Mouse (Mus musculus) gastrocnemius, postnatal 25 days (tissue): ENCODE results near the gene Kctd11. TPM values are rescaled to one million over a fixed set of nuclear protein-coding genes. Genes with fewer than 3 reads are reported as not detected.
"Not testable (repeated sequence)": the region's sequence is repeated elsewhere in the genome, so short reads cannot be mapped to it uniquely, and the experiment has no call there.

ENCODE experiments used
- DNase-seq: peaks from one replicate; pipeline ENCODE4 v3.0.0; 2022
- long read RNA-seq, 2 experiments: library from polyadenylated mRNA; stranded (forward); transcript quantifications; one replicate each; pipeline ENCODE4 v2.0.0; 2021
- total RNA-seq, 2 experiments: library from RNA; stranded (reverse); gene quantifications; 1 replicate in 1 of 2; 2 replicates in 1 of 2; pipeline ENCODE4 v1.2.3; 2021

The Kctd11 gene
- 1 to 10 TPM; 1.7 to 2.2 TPM for total RNA-seq
- long read RNA-seq, experiment 1, result 0 reads
- long read RNA-seq, experiment 2, partial matches to known transcripts, result 0 of 2 reads
- long read RNA-seq, experiment 2, other reads (novel, unspliced or antisense), result 0 of 2 reads

DNA sequence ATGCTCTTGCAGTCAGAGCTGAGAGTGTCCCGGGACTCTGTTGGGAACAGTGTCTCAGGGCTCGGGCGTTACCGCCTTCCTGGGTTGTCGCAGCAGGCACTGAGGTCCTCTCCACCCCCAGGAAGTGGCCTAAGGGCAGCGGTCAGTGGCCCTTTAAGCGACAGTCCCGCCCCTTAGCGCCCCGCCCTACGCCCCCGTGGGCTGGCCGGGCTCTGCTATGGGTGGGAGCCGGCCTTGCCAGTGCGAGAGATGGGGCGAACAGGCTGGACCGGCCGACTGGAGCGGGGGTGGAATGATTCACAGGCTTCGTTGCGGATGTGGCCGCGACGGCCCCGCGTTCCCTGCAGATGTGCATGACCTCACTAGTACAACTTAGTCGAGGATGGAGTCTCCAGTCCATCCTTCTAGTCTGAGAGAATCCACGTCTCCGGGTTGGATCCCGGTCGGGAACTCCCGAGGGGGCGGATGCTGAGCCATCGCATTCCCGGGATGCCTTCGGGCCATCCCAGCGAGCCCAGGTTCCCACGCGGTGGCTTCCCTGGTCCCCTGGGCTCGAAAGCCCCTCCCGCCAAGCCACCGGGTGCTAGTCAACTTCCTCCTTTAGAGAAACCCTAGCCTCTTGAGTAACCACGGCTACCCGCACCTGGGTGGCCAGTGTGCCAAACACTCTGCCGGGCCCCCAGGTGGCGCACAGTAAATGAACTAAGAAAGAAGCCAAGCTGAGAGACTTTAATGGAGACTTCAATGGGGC, at the start of gene Kctd11:
Gene Kctd11, minus strand, starts transcription at position 554 of the 751 bp plus-strand sequence.
- DNase-seq, result peak; percentile 95

DNA sequence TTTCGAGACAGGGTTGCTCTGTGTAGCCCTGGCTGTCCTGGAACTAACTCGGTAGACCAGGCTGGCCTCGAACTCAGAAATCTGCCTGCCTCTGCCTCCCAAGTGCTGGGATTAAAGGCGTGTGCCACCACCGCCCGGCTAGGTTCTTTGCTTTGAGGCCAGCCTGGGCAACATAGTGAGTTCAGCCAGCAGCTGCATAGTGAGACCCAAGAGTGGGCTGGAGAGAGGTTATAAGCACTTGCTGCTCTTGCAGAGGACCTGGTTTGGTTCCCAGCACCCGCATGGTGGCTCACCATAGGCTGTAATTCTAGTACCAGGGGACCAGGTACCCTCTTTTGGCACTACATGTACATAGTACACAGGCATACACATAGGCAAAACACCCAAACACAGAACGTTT, 49.0 kb upstream of the Kctd11 start:
- DNase-seq, result not testable (repeated sequence)

DNA sequence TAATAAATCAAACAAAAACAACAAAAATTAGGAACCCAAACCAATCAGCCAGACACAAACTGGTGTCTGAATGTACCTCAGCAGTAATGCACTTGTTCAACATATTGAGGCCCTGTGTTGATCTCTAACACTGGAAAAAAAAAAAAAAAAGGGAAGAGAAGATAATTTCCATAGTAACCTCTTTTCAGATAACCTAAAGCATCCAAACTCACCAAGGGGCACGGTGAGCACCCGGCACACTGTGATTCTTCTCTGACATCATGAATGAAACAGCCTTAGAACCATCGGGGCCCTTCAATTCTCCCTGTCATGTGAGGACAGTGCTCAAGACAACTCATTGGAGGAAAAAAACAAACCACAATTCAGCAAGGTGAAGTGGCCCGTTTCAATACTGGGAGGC, 48.5 kb upstream of the Kctd11 start:
- DNase-seq, result no peak

DNA sequence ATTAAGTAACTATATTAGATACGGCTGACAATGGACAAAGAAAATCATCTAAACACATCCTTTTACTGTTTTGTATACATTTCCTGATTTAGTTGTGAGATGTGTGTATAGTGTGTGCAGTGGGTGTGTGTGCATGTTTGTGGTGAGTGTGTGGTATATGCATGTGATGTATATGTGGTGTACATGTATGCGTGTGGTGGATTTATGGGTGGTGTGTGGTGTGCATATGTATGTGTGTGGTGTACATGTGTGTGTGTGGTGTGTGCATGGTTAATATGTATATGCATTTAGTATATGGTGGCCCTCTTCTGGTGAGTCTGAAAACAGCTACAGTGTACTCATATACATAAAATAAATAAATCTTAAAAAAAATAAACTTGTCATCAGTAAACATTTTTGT, 46.3 kb upstream of the Kctd11 start:
- DNase-seq, result no peak

DNA sequence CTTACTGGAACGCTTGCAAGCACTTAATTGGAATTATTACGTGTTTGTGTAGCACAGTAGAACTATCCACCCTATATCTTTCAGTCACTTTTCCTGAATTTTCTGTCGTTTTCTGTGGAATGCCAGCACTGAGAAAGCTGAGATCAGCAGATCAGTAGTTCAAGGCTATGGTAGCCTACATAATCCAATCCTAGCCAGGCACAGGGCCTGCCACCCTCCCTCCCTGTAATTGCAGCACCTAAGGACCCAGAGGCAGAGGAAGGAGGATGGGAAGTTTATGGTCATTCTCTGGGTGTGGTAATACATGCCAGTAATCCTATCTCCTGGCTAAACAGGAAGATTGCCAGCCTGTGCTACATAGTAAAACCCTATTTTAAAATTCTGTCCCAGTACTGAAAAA, 41.6 kb upstream of the Kctd11 start:
- no peak for DNase-seq

DNA sequence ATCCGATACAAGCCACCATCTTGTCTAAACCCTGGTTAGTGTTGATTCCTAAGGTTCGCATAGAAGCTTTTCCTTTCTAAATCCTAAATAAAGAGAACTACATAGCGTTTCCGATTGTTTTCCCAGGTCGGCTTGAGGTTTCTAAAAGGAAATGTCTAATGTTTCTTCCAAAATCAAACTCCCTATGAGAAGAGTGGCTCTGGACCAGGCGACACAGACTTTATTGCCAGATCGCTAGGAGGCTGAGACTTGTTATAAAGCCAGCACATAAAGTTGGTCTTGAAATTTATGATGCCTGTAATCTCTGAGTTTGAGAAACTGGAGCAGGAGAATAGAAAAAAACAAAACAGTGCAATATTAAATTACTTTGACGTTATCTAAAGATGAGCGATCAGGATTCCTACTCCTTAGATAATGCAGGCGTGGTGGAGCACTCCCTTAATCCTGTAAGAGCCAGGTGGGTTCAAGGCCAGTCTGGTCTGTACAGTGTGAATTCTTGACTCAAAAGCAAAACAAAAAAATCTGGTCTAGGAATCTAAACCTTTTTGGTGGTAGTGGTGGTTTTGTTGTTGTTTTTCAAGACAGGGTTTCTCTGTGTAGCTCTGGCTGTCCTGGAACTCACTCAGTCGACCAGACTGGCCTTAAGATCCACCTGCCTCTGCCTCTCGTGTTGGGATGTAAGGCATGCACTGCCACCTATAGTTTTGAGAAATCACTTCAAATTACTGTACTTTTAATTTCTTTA, 41.0 kb upstream of the Kctd11 start:
- DNase-seq, result no peak

DNA sequence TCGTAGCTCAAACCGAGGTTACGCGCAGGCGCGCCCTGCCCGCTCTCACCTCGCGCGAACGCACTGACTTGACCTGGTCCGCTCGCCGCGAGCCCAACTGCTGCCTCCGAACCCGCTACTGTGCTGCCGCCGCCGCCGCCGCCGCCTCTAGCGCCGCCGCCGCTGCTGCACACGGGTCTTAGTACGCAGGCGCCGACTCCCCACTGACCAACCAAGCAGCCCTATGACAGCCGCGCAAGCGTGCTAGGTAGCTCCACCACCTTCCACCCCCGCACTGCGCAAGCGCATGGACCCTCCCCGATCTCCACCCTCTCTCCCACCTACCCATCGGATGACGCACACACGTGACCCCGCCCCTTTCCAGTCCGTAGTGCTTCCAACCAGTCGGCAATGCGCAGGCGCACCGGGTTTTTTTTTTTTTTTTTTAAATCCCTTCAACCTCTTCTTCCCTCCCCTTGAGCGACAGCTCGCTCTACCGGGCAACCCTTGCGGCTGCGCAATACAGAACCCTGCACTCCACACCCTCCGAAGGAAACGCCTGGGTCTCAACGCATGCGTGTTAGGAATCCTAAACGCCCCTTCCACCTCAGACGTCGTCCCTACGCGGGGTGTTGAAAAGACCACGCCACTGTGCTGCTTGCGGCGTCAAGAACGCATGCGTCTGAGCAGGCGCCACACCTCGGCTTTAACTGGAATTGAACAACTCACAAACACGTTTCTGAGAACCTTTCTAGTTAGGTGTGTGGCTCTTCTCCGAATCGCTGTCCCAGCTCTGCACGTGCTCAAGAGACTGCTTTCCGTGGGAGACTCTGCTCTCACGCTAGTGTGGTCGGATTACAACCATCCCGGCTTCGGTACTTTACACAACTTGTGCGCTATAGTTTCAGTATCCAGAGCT, 40.2 kb upstream of the Kctd11 start, which contains the start of gene Eif5a:
Gene Eif5a, minus strand, starts transcription at position 845 of the 898 bp plus-strand sequence.
- DNase-seq, result peak; percentile 100

DNA sequence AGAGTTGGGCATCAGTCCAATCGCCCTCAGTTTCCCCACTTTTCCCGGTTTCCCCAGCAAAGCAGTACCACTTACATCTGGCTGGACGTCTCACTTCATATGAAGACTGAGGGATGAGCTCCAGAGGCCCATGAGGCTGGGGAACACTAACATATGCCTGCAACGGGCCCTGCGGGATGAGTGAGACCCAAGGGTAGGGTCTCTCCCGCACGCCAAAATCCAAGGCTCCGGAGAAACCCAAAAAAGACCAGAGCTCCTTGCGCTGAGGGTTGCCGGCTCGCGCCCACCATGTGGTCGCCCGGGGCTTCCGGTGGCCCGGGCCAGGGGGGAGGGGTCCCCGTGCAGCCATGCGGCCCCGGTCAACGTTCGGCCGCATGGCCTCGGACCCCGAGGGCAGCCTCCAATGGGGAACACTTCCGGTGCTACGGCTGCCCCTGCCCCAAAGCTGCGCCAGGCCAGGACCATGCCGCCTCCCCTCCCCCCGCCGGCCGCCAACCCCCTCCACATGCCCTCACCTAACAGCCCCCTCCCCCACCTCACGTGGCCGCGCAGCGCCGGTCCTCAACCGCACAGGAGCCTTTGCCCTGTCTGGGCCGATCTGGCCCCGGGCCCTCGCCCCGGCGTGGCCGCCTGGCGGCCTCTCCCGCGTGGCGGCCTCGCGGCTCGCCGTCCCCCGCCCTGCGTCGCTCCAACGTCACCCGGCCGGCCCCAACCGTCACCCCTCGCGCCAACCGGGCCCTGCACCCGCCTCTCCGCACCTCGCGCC, 39.2 kb upstream of the Kctd11 start:
- DNase-seq, result no peak

DNA sequence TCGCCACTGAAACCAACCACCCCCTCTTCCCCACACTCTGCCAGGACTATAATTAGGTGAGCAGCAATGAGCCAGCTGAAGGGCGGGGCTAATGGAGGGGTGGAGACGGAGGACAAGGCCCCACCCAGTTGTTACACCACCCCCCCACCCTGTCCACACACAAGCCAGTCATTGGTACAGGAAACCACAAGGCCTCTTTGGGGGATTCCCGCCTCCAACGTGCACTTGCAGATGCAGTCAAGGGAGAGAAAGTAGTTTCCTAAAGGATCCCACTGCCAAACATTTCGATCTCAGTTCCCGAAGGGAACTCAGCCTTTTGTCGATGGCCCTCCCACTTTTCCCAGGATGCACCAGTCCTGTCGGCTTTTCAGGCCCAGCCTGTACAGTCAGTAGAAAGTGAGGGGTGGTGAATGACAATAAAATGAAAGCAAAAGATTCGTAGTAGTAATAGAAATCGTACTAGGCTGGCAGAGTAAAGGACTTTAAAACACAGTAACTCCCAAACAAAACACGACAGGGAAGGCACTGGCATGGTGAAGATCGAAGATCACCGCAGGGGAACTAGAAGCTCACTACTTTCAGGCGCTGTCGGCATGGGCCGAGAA, 38.6 kb upstream of the Kctd11 start:
- peak; percentile 85 for DNase-seq

DNA sequence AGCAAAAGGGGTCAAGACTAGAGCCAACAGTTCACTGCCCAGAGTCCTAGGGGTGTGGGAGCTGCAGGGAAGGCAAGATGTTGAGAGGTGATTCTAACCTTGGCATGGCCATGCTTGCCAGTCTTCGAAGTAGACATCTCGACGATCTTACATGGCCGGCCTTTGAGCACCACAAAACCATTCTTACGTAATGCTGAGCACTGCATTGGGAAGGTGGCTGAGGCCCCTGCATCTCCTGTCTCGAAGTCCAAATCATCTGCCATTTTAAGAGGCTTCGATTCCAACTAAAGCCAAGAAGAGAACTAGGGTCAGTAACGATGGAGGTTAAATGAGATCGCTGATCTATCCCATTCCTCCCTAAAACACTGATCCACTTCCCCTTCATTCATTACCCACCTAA, 37.8 kb upstream of the Kctd11 start:
- DNase-seq, result no peak

DNA sequence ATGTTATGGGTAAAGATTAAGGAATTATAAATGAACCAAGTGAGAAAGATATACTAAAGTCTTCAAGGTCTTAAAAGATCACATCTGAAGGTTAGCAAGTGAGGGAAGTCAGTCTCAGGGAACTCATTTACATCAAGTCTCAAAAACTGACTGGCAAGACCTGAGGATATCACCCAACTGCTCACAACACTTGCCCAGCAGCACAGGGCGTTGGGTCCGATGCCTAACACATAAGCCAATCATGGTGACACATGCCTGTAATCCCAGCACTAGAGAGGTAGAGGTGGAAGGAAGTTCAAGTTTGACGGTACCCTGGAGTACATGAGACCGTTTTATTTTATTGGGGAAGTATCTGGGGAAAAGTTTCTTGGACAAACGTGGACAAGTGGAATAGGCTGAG, 36.9 kb upstream of the Kctd11 start:
- DNase-seq, result no peak

DNA sequence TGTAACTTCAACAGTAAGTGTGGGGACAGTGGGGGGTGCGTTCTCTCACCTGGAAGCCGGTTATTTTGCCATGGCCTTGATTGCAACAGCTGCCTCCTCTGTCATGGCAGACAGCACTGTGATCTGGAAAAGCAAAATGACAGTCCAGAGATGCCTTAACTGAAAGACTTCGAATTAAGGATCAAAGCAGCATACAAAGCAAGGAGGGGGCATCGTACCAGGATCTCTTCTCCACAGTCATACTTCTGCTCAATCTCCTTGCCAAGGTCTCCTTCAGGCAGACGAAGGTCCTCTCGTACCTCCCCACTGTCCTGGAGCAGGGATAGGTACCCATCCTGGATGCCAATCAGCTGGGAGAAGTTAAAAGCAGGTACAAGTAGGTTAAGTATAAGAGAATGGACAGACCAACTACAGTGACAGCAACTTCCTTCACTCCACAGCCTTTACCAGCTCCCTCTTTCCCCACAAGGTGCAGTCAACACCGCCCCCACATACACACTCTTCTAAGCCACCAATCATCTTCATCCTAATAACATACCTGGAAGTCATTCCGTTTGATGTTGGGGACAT, 36.3 kb upstream of the Kctd11 start:
- peak; percentile 3 for DNase-seq

DNA sequence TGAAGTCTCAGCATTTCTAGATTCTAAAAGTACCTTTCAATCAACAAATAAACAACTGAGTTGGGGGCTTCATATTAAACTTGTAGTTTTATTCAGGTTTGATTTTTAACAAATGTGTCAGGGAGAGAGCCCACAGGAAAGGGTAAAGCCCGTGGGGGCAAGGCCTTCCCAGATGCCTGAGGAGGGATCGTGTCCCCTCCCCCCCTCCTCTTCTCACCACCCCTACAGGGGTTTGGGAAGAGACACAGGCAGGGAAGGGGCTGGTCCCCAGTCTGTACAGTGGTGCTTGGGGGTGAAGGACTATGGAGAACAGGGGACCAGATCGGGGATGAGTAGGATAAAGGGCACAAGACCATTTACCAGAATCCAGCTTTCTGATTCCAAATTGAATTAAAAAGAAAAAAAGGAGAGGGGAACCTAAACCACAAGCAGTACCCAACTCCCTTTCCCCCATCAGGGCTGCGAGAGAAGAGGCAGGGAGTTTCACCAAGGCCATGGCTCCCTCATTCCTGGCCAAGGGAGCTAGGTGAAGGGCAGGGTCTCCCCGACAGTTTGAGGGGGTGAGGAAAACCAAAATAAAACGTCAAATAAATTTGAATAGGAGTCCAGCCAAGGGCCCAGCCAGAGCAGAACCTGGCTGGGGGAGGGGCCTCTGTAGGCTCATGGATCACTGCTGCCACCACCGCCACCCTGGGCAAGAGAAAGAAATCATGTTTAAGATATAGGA, 35.6 kb upstream of the Kctd11 start:
- not testable (repeated sequence) for DNase-seq

DNA sequence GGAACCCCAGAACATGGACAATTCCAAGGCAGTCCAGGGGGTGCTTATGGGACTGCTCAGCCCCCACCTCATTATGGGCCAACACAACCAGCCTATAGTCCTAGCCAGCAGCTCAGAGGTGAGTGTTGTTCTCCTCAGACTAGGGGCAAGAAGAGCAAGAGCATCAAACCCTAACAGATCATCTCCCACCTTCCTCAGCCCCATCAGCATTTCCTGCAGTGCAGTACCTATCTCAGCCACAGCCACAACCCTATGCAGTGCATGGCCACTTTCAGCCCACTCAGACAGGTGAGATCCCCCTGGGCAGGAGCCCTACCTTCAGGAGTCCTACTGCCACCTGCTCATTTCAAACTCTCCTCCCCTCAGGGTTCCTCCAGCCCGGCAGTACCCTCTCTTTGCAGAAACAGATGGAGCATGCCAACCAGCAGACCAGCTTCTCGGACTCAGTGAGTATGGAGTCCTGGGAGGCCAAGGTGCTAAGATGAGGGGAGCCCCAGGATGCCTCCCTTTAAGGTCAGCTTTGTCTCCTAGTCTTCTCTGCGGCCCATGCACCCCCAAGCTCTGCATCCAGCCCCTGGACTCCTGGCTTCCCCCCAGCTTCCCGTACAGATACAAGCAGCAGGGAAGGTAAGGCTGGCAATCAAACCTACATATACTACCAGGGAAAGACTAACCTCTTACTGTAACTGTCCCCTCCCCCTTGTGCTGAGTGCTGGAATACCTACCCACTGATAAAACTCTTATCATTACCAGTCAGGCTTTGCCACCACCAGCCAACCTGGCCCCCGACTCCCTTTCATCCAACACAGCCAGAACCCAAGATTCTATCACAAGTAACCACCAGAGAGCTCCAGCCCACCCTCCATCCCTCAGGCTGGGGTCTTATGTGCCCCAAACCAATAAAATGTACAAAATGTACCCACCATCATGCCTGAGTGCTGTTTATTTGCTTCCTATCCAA, 34.7 kb upstream of the Kctd11 start:
- DNase-seq, result no peak

DNA sequence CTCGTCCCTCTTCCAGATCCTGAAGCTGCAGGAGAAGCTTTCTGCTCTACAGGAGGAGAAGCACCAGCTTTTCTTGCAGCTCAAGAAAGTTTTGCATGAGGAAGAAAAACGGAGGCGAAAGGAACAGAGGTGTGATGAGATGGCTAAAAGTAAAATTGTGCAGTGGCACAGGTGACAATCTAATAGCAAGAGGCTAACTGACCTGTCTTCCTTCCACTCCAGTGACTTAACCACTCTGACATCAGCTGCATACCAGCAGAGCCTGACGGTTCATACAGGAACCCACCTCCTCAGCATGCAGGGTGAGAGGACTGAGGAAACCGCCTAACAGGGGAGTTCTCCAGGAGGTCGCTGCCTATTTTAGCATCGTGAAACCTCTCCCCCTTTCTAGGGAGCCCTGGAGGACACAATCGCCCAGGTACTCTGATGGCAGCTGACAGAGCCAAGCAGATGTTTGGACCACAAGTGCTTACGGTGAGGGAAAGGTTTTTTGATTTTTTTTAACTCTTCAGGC, 33.8 kb upstream of the Kctd11 start:
- DNase-seq, result no peak

DNA sequence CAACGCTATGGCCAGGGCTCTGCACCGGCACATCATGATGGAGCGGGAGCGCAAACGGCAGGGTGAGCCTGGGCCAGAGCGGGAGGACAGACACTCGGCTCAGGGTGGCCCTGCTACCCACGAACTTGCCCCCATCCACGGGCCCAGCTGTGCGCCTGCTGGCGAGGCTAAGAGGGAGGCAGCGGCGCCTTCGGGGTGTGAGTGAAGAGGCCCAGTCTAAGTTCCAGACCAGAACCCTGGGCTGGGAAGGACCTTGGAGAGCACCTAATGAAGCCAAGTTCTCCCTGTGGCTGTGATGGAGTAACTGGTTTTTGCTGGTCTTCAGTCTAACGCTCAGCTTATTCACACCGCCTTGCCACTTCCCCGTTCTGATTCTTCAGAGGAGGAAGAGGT, 33.2 kb upstream of the Kctd11 start:
- DNase-seq, result no peak

DNA sequence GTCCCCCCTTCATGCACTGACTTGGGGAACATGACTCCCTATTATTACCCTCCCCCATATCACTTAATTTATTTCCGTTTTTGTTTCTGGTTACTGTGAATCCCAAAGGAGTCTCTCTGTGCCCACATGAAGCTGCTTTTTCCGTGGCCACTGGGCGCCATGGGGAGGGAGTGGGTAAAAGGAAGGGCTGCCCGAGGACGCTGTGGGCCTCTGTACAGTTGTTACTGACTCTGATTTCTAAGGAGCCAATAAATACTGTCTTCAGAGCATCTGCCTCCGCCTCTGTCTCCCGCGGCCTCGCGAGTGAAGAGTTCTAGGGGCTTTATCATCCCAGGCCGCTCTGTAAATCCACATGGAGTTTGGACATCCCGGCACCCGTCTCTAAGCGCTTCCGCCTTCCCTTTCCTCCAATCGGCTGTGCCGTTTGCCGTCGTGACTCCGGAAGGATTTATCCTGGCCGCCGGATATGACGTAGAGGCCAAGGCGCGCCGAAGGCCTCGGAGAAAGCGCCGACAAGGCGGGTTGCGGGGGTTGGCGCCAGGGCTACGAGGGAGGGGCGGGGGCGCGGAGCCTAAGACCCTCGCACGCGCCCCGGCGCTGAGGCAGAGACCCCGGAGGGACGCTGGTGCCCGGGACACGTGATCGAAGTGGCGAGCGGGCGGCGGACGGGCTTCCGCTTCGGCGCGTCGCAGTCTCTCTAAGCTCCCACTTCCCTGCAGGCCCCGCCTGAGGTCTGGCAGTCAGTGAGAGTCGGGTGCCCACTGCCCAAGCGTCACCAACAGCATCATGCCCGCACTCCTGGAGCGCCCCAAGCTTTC, 32.6 kb upstream of the Kctd11 start, which contains the start of gene Gps2:
Gene Gps2, plus strand, starts transcription at position 335 of the 818 bp plus-strand sequence.
- peak; percentile 88 for DNase-seq
